Mouse (Mus musculus) olfactory bulb, adult 2 months (tissue): ENCODE data around the gene Mindy4. TPM values are rescaled to one million over a fixed set of nuclear protein-coding genes. Genes with fewer than 3 reads are reported as not detected.

Experiments
- H3K27ac ChIP-seq: fragments of 200-500 bp; 2 replicates; pipeline ENCODE4 v1.5.1; 2012; ENCODE audit warnings: low read depth, low read length; ENCODE audit not compliant: insufficient read depth
- H3K4me1 ChIP-seq: fragments of 200-500 bp; 2 replicates; pipeline ENCODE4 v1.6.1; 2012; ENCODE audit warnings: low read length; ENCODE audit not compliant: control insufficient read depth, insufficient read depth
- H3K4me3 ChIP-seq: fragments of 200-500 bp; 2 replicates; pipeline ENCODE4 v1.5.1; 2012; ENCODE audit warnings: mild to moderate bottlenecking, low read depth, low read length, moderate library complexity; ENCODE audit not compliant: insufficient read depth
- CTCF ChIP-seq: fragments of 200-500 bp; IDR thresholded peaks from 2 replicates; pipeline ENCODE4 v1.5.1; 2012; ENCODE audit warnings: low read depth, mild to moderate bottlenecking, low read length, moderate library complexity; ENCODE audit not compliant: insufficient read depth
- POLR2A ChIP-seq: fragments of 200-500 bp; IDR thresholded peaks from 2 replicates; pipeline ENCODE4 v1.6.1; 2012; ENCODE audit warnings: mild to moderate bottlenecking, low read depth, low read length, moderate library complexity; ENCODE audit not compliant: insufficient read depth
- WGBS: fragments of 180-500 bp; shearing (Covaris S2); methylation state at CpG from one replicate; pipeline ENCODE4 v1.1.7; 2018; 5-methylcytosine and 5-hydroxymethylcytosine counted together
- polyA plus RNA-seq: library from polyadenylated mRNA; stranded (reverse); fragments of >200 nt; gene quantifications from 2 replicates; pipeline ENCODE4 v1.2.4, GENCODE M21; 2012; ENCODE audit warnings: low replicate concordance; ENCODE audit not compliant: missing spikeins, insufficient read depth, insufficient read length

The Mindy4 gene
- polyA plus RNA-seq, 1 experiment: not detected

- Histone ChIP-seq H3K4me1 (no peaks in the 10 kb centered on the region), H3K27ac (no peak overlapping the region), H3K4me3 (no peak overlapping the region)
- TF ChIP-seq CTCF: no peak
- no peak for TF ChIP-seq POLR2A
- WGBS: 95% methylated on average over 2 of the region's 2 CpGs
Observed at GRCm38 (mm10) chr6:55299917-55300316, 96.7 kb downstream of the Mindy4 start.

GRCm38 (mm10) chr6:55300704-55301103 lies 97.5 kb downstream of the Mindy4 start:
- Histone ChIP-seq H3K4me1 (no peaks in the 10 kb centered on the region), H3K4me3 (no peak overlapping the region), H3K27ac (no peak overlapping the region)
- TF ChIP-seq CTCF: no peak
- WGBS: 93% methylated on average over 11 of the region's 11 CpGs

- TF ChIP-seq CTCF (no peak), POLR2A (no peak)
- Histone ChIP-seq H3K27ac (no peak overlapping the region), H3K4me3 (no peak overlapping the region), H3K4me1 (peaks cover 10% of the 10 kb centered on the region)
- 77% methylated on average over 2 of the region's 2 CpGs for WGBS
Observed at GRCm38 (mm10) chr6:55310179-55310578, 107.0 kb downstream of the Mindy4 start.

- Histone ChIP-seq H3K4me3 (no peak overlapping the region), H3K4me1 (peaks cover 10% of the 10 kb centered on the region), H3K27ac (no peak overlapping the region)
- no peak for TF ChIP-seq CTCF
- TF ChIP-seq POLR2A: no peak
- WGBS: 85% methylated on average over 5 of the region's 5 CpGs
Observed at GRCm38 (mm10) chr6:55311962-55312361, 108.8 kb downstream of the Mindy4 start.

- Histone ChIP-seq H3K27ac (no peak overlapping the region), H3K4me1 (peaks cover 10% of the 10 kb centered on the region), H3K4me3 (no peak overlapping the region)
- TF ChIP-seq POLR2A (no peak), CTCF (no peak)
- WGBS: 95% methylated on average over 4 of the region's 4 CpGs
Observed at GRCm38 (mm10) chr6:55313893-55314292, 110.7 kb downstream of the Mindy4 start.

- H3K4me3 ChIP-seq: no peak overlapping the region
- H3K4me1 ChIP-seq: peaks cover 10% of the 10 kb centered on the region
- H3K27ac ChIP-seq: peak overlapping the region; percentile 19; the same call in 1 of the 2 replicates
- TF ChIP-seq POLR2A (no peak), CTCF (no peak)
- WGBS: 49% methylated on average over 8 of the region's 8 CpGs
Observed at GRCm38 (mm10) chr6:55314628-55315027, 111.4 kb downstream of the Mindy4 start.

GRCm38 (mm10) chr6:55318597-55318996 lies 115.4 kb downstream of the Mindy4 start:
- TF ChIP-seq CTCF (no peak), POLR2A (no peak)
- WGBS: 97% methylated on average over 3 of the region's 3 CpGs

GRCm38 (mm10) chr6:55319585-55320551 lies 116.7 kb downstream of the Mindy4 start:
- no peak overlapping the region; the same call in 1 of the 2 replicates for H3K27ac ChIP-seq
- no peak overlapping the region for H3K4me3 ChIP-seq
- TF ChIP-seq POLR2A: no peak
- peaks cover 14% of the 10 kb centered on the region for H3K4me1 ChIP-seq
- 71% methylated on average over 14 of the region's 14 CpGs for WGBS

More at GRCm38 (mm10) chr6:55318597-55318996, 115.4 kb downstream of the Mindy4 start:
- Histone ChIP-seq H3K27ac (no peak overlapping the region), H3K4me1 (peaks cover 22% of the 10 kb centered on the region), H3K4me3 (no peak overlapping the region)

- H3K4me1 ChIP-seq: peaks cover 14% of the 10 kb centered on the region
- H3K4me3 ChIP-seq: no peak overlapping the region
- TF ChIP-seq POLR2A (no peak), CTCF (no peak)
- H3K27ac ChIP-seq: no peak overlapping the region
- 68% methylated on average over 4 of the region's 4 CpGs for WGBS
Observed at GRCm38 (mm10) chr6:55320894-55321293, 117.7 kb downstream of the Mindy4 start.

GRCm38 (mm10) chr6:55321518-55321917 lies 118.3 kb downstream of the Mindy4 start:
- Histone ChIP-seq H3K27ac (no peak overlapping the region), H3K4me1 (peaks cover 14% of the 10 kb centered on the region), H3K4me3 (no peak overlapping the region)
- WGBS: 91% methylated on average over 6 of the region's 6 CpGs
- TF ChIP-seq CTCF: no peak
- TF ChIP-seq POLR2A: no peak
